Mouse (Mus musculus): ENCODE measurements at regions not wholly inside any gene's neighbourhood (a gene's known extent, or its start where the extent isn't known, plus 50 kb on each side); places are given as distances from the start of the nearest gene placed in this dataset.
"Not testable (repeated sequence)": the region's sequence is repeated elsewhere in the genome, so short reads cannot be mapped to it uniquely, and the experiment has no call there.

DNA sequence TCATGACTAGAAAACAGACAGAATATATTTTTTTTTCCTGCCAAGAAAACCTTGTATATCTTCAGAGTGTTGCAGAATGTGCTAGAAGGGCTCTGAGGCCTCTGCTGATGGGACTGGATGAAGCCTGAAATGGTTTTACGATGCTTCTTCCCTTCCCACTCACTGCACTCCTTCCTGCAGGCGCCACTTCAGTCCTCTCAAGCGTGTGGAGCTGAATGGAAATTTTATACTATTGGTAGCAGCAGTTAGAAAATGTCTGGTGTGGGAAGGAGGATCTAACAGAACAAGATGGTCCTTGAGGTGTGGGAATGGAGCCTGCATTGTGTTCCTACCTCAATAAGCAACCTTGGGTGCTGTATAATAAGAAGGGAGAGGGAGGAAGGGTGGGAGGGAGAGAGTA, 166.1 kb upstream of the Smlr1 start:
- DNase-seq (ENCODE audit: low read depth, low spot score): no peak

DNA sequence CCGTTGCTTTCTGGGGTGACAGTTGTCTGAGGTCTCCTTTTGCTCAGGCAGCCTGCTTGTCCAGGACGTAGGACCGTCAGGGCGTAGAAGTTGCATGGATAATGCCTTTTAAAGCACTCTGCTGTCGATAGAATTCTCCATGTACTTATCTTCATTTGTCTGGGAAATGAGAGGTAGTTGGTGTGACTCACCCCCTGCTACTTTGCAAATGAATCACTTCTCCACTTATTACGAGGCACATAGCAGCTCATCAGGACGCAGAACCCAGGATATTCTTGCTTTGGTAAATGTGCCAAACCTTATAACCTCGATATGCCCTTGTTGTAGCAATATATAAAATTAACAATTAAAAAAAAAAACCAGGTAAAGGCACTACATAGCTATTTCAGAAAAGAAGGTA, 159.7 kb upstream of the Smlr1 start:
- DNase-seq (ENCODE audit: low read depth, low spot score): peak; percentile 24

DNA sequence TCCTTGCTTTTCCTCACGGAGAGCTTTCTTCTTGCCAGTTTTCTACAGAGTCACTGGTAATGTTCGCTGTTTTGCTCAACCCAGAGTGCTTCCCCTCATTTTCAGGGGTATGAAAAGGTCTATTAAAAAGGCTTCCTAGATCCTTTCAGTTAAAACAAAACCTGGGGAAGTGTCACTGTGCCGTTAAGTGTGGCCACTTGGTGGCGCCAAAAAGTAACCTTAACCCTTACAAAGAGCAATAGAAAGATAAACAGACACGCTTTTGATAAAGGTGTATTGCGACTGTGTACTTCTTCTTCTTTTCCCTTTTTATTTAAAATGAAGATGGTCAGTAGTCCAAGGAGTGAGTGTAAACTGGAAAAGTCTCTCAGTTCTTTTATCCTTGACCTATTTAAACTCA, 145.2 kb upstream of the Smlr1 start:
- peak; percentile 74 for DNase-seq (ENCODE audit: low read depth, low spot score)

DNA sequence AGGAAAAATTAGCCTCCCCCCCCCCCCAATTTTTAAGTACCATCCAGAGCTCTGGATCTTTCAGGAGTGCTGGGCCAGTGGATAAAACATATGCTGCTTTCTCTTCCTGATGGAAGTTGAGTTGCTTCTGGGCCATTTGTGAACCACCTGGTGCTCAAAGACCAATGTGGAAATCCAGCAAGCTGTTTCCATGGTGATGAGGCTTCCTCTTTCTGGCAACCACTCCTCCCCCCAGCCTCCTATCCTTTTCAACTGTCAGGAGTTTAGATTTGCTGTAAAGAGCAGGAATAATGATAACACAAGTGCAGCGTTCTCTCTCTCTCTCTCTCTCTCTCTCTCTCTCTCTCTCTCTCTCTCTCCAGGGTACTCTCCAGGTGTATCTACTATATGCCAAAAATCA, 141.8 kb upstream of the Smlr1 start:
- peak; percentile 15 for DNase-seq (ENCODE audit: low read depth, low spot score)

DNA sequence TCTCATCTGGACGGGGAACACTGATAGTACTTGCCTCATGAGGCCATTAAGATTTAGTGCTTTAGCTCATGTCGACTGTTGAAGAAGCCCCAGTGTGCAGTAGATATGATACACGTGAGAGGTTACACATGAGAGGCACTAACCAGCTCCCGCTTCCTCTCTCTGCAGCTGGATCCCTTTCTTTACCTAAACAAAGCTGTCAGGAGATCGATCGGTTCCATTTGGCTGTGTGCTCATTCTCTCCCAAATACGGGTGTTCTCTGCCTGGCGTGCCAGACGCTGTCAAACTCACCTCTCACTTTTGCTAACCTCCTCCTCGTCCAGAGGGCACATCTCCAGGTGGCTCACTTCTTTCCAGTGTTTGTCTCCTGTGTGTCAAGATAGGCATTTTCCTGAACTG, 139.3 kb upstream of the Smlr1 start:
- no peak for DNase-seq (ENCODE audit: low read depth, low spot score)

DNA sequence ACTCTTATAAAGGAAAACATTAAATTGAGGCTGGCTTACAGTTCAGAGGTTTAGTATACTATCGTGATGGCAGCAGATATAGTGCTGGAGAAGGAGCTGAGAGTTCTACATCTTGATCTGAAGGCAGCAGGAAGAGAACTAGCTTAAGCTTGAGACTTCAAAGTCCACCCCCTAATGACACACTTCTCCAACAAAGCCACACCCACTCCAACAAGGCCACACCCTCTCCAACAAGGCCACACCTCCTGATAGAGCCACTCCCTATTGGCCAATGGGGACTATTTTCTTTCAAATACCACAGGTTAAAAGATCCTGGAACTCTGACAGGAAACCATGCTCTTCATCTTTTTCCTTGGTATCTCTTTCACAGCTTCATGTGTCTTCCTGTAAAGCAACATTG, 134.0 kb upstream of the Smlr1 start:
- peak; percentile 57 for DNase-seq (ENCODE audit: low read depth, low spot score)

DNA sequence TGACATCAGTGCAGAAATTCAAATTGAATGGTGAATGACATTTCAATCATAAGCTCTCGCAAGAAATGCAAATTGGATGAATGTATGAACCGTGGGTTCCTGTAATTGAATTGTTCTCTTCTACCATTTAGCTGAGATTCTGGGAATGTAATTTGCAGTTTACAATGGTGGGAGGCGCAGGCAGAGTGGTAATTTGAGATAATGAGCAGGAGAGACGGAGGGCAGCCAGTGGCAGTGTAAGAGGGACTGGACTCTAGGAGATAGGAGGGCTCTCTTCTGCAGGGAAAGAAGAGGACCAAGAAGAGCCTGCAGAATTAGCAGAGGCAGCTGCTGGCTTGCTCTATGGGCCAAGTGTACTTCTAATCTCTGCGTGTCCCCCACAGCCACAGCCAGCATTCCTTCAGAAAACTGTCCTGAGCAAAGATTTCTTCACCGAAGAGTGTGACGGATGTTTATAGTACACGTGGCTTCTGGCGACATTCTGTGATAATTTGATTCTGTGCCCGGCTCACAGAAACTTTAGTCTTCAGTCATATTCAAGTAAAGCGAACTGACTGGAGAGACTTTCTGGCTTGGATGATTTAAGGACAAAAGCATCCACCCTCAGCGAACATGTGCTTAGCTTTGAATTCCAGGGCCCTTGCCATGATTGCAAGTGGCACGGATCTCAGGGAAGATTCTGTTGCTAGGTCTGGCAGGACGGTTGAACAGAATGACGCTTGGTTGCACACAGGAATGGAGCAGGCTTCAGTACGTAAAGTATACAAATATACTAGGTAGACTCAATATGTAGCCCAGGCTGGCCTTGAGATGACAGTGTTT, 116.9 kb upstream of the Smlr1 start:
- no peak for DNase-seq (ENCODE audit: low read depth, low spot score)

DNA sequence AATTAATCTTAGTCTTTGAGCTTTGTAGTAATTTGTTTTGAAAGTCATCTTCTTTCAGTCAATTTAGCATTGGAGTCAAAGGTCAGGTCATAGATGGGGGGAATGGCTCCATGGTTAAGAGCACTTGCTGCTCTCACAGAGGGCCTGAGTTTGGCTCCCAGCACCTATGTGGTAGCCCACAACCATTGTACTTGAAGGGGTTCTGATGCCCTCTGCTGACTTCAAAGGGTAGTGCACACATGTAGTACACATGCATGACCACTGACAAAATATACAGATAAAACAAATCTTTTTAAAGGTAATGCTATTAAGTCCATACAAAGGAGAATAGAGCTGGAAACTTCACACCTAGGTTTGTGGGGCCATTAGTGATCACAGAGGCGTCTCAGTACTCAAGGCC, 111.7 kb upstream of the Smlr1 start:
- DNase-seq (ENCODE audit: low read depth, low spot score): peak; percentile 71

DNA sequence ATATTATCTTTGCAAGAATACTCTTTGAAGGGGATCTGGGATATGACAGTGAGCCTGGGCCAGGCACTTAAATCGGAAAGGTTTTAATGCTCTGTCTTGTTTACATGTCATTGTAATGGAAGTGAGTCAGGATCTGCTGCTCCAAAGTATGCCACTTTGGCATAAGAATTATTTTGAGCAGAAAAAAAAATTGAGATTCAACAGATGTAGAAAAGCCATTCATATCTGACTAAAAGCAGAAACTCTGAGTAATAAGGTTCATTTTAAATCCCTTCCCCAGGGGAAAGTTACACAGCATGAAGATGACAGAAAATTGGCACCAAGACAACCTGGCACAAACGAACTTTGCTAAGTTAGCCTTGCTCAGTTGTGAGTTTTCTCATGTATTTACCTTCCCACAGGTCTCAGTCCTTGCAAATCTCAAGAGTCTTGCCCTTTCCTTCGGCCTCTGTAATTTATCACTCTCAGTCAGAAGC, 107.5 kb upstream of the Smlr1 start:
- no peak for DNase-seq (ENCODE audit: low read depth, low spot score)

DNA sequence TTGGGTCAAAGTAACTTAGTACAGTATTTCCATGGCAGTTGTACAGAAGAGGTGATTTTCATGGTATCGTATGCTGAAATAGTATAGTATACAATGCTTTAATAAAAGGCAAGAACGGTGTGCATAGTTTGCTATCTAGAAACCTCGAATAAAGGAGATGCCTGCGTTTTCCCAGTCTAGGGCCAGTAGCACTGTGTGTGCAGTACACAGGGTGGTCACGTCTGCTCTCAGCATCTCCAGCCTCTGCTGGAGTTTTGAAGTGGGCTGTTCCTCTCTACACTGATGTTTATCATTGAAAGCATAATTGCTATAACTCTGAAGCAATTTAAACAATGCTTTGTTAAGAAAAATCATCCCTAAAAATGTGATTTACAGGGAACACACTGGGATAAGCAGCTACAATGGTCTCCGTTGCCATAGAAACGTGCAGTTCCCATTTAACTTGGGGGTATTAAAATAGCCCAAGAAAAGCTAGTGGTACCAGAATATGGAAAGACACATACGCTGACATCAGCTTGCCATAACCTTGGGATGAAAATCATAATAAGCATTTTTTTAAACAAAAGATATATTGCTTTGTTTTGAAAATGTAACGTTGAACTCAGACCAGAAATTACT, 106.1 kb upstream of the Smlr1 start:
- DNase-seq (ENCODE audit: low read depth, low spot score): no peak

DNA sequence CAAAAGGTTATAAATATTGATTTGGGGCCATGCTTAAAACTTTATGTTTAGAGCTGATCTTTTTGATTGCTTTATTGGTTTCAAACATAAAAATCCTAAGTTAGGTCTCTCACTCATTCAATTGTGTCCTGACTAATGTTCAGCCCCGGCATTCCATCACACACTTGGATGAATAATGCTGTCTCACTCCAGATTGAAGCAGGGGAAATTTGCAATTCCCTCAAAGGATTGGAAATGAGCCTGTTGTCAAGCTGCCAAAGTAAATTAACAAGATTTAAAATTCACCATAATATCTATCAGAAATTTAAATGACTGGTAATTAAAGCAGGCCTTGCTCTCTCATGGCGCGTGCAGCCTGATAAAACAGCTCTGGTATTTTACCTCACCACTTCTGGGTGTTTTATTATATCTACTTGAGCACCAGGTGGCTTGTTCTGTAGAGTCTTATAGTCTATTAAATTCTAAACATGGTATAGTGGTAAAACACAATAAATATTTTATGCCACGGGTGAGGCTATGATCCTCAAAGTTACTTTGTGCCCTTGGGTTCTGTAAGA, 97.1 kb upstream of the Smlr1 start:
- no peak for DNase-seq (ENCODE audit: low read depth, low spot score)

DNA sequence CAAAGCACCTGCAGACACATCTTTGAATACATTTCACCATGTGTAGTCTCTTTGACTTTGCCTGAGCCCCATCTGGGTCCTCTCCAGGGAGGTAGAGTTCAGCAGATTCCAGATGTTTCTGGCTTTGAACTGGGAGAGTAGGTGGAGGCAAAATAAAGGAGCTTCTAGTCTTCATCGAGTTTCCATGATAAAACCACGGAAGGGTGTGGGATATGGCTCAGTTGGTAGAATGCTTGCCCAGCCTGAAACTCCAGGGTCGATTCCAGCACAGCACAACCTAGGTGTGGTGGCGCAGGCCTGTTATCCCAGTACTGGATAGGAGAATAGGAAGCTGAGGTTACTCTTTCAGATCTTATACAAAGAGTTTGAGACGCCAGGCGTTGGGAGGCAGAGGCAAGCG, 96.2 kb upstream of the Smlr1 start:
- peak; percentile 89 for DNase-seq (ENCODE audit: low read depth, low spot score)

DNA sequence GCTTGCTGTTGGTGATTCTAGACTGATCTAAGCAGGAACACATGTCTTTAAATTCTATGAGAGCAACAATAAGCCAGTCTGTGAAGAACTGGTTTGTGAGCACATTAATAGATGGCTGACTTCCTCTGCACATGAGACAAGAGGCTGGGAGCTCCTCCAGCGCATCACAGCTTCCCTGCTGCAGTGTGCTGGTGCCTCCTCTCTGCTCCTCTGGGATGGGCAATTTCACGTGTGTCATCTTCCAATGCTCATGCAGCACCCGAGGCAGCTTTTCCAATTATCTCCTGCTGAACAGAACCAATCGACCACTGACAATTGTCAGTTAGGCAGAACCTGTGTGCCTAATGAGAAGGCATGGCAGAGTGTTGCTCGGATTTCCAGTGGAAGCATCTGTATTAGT, 86.5 kb upstream of the Smlr1 start:
- no peak for DNase-seq (ENCODE audit: low read depth, low spot score)

DNA sequence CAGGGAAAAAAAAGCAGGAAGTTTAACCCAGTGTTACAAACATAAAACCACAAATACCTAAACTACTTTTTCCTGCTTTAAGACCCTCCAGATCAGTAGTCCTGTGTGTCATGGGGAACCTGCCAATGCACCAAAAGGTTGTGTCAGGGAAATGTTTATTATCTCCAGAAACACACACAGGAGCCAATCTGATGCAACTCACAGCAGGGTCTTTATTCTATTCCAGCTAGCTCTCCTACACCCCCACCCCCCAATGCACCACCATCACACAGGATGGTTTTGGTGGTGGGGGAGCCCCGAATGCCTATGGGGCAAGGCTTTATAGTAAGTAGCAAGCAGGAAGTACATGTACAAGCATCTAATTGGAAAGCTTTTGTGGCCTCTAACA, 85.7 kb upstream of the Smlr1 start:
- DNase-seq (ENCODE audit: low read depth, low spot score): not testable (repeated sequence)

DNA sequence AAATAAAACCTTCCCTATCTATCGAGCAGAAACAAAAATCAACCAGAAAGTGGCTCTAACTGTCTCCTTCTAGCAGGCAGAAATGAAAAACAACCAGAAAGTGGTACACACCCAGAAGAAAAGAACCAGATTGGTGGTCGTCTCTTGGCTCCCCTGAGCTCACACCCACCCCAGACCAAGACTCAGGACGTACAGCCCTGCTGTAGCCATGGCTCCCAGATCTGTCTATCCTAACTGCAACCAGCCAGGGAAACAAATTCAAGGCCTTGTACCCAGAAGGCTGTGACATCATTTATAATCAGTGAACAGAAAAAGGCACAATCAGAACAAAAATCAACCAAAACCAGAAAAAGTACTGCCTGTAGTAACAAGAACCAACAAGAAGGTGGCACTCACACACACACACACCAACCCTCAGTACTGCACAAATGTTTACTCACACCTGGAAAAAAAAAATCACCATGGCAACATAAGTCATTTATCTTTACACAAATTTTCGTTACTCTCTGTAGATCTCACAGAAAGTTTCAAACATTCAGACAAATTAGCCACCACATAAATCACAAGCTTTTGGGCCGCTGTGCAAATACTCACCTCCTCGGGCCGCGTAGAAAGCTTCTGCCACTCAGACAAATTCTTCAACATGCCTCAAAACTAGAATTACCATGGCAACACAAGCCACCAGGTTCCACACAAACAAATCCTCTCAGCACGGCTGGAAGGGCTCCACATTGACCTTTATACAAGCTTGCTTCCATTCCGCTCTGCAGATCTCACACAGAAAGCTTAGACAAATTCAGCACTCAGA, 85.1 kb upstream of the Smlr1 start:
- DNase-seq (ENCODE audit: low read depth, low spot score): peak; percentile 38

DNA sequence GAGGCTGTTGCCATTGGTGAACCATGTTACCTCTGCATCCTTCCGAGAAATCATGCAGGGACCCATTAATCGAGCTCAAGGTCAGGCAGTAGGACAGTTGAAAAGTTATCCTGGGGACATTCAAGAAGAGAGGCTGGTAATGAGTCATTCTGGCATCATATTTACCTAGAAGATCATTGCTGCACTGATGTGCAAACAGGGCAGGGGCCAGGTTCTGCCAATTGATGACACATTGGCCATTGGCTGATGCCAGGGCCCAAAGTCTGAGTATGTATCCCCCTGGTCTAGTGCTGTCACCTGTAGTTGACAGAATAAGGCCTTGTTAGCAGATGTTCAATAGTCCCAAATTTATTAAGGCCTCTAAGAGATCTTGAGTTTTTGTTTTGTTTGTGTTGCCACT, 83.6 kb upstream of the Smlr1 start:
- DNase-seq (ENCODE audit: low read depth, low spot score): no peak

DNA sequence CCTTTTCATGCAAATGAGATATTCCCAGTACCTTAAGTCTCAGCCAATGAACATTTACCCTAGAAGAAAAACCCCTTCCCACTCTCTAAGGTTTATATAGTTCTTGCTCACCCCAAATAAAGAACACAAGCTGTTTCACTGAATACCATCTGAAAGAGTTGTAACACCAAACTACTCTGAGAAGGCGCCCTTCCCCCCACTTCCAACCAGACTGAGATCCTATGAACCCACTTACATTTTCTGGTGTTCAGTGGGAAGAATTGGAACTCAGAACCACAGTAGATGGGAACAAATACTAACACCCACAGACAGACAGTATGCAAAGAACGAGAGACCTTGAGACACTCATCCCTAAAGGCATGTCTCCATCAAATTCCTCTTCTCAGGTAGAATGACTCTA, 65.4 kb upstream of the Smlr1 start:
- DNase-seq (ENCODE audit: low read depth, low spot score): no peak

DNA sequence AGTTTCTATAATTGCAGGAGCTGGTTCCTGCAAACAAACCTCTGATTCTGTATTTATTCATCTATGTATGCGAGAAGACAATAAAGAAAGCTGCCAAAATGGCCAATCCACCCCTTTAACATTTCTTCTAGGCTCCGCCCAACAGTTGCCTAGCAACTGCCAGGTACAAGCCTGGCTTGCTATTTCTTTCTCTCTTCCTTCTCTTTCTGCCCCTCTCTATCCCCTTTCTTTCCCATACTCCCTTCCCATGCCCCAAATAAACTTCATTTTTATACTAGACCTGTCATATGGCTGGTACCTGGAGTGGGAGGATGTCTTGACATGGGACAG, 53.2 kb upstream of the Smlr1 start:
- peak; percentile 65 for DNase-seq (ENCODE audit: low read depth, low spot score)

DNA sequence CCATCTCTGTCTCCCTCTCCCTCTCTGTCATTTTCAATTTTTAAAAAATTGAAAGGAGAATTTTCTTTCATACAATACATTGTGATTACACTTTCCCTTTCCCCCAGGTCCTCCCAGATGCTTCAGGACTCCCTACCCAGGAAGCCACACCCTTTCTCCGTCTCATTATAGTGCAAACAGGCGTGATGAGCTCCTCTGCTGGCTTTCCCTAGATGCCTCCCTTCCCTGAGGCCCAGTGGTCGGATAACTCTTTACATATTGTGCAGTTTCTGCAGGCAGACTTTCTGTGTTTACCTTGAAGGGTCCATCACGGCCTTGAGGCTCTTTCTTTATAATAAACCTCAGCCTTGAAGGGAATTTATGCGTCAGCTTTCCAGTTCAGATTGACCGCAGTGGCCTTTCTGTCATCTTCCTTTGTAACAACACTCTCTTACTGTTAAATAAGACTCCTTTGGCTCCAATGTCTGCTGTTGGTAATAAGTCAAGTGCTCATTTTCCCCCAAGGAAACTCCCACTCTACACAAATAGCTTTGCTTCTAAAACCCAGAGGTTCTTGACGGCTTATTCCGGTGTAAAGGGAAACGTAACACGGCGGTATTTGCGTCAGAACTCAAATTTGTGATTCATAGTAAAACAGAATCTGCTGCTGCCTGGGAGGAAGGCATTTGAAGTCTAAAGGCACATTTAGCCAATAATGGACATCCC, 52.7 kb upstream of the Smlr1 start:
- DNase-seq (ENCODE audit: low read depth, low spot score): peak; percentile 77

All from ZHBTc4 (cell line).